Mouse (Mus musculus): ENCODE results near the gene Klf3. TPM values are rescaled to one million over a fixed set of nuclear protein-coding genes. Genes with fewer than 3 reads are reported as not detected.

The Klf3 gene
- polyA plus RNA-seq, 1 experiment from 2014 or later, result 88.0 TPM

DNA sequence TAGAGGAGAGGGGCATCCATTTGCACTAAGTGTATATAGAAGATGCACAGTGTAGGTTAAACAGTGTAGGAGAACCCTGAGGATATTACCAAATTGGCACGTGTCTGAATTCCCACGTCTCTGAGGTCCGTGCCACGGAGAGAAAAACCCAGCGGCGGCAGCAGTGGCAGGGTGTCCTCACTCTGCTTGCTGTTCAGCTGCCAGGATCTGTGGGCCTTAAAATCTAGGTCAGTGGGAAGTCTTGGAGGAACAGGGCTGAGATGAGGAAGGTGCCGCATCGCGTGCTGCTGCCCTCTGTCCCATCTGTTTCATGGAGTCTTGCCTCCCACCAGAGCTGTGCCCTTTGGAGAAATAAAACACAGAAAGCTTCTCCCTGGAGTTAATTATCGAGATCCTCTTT is 16.9 kb downstream of the Klf3 start:
- Histone ChIP-seq H3K4me3 (ENCODE audit: low read depth, low read length) (no peak overlapping the region), H3K4me2 (ENCODE audit: low read length) (no peak overlapping the region), H3K27me3 (replicated peaks; ENCODE audit: control insufficient read depth, insufficient read depth, low read length) (no peaks in the 10 kb centered on the region), H3K4me1 (replicated peaks; ENCODE audit: control insufficient read depth, insufficient read depth, low read length) (peaks cover 18% of the 10 kb centered on the region), H3K27ac (ENCODE audit: low read depth) (no peak overlapping the region), H3K36me3 (ENCODE audit: control insufficient read depth, insufficient read depth, low read length) (peaks cover 86% of the 10 kb centered on the region), H3K9me3 (ENCODE audit: control insufficient read depth, low read length) (no peaks in the 10 kb centered on the region), H3K9ac (ENCODE audit: low read length) (no peak overlapping the region)
- ATAC-seq (replicated peaks; ENCODE audit: low FRiP score, low TSS enrichment, low read depth), result no peak
- 92% methylated on average over 10 of the region's 10 CpGs for WGBS
- peak; percentile 45 for DNase-seq (ENCODE audit: low spot score)

GRCm38 (mm10) chr5:64821294-64821693 is 18.1 kb downstream of the Klf3 start:
- Histone ChIP-seq H3K4me3 (ENCODE audit: low read depth, low read length) (no peak overlapping the region), H3K27ac (ENCODE audit: low read depth) (no peak overlapping the region), H3K4me1 (replicated peaks; ENCODE audit: control insufficient read depth, insufficient read depth, low read length) (peaks cover 10% of the 10 kb centered on the region), H3K9me3 (ENCODE audit: control insufficient read depth, low read length) (no peaks in the 10 kb centered on the region), H3K4me2 (ENCODE audit: low read length) (no peak overlapping the region), H3K36me3 (ENCODE audit: control insufficient read depth, insufficient read depth, low read length) (peaks cover 95% of the 10 kb centered on the region), H3K9ac (ENCODE audit: low read length) (no peak overlapping the region), H3K27me3 (replicated peaks; ENCODE audit: control insufficient read depth, insufficient read depth, low read length) (no peaks in the 10 kb centered on the region)
- 93% methylated on average over 2 of the region's 2 CpGs for WGBS
- no peak for DNase-seq (ENCODE audit: low spot score)
- ATAC-seq (replicated peaks; ENCODE audit: low FRiP score, low TSS enrichment, low read depth), result no peak

- Histone ChIP-seq H3K27ac (ENCODE audit: low read depth) (no peak overlapping the region), H3K4me2 (ENCODE audit: low read length) (no peak overlapping the region), H3K27me3 (replicated peaks; ENCODE audit: control insufficient read depth, insufficient read depth, low read length) (no peaks in the 10 kb centered on the region), H3K9me3 (ENCODE audit: control insufficient read depth, low read length) (no peaks in the 10 kb centered on the region), H3K4me3 (ENCODE audit: low read depth, low read length) (no peak overlapping the region), H3K4me1 (replicated peaks; ENCODE audit: control insufficient read depth, insufficient read depth, low read length) (peaks cover 6% of the 10 kb centered on the region), H3K9ac (ENCODE audit: low read length) (no peak overlapping the region), H3K36me3 (ENCODE audit: control insufficient read depth, insufficient read depth, low read length) (peaks cover 97% of the 10 kb centered on the region)
- ATAC-seq (replicated peaks; ENCODE audit: low FRiP score, low TSS enrichment, low read depth) (no peak), DNase-seq (ENCODE audit: low spot score) (no peak)
- 94% methylated on average over 24 of the region's 24 CpGs for WGBS
These were observed 18.8 kb downstream of the Klf3 start for GRCm38 (mm10) chr5:64821964-64822363.

GRCm38 (mm10) chr5:64823431-64823830 is 20.2 kb downstream of the Klf3 start:
- no peak overlapping the region for H3K9ac ChIP-seq (ENCODE audit: low read length)
- H3K27ac ChIP-seq (ENCODE audit: low read depth), result no peak overlapping the region
- H3K27me3 ChIP-seq (replicated peaks; ENCODE audit: control insufficient read depth, insufficient read depth, low read length), result no peaks in the 10 kb centered on the region
- WGBS, result 96% methylated on average over 11 of the region's 11 CpGs
- ATAC-seq (replicated peaks; ENCODE audit: low FRiP score, low TSS enrichment, low read depth), result no peak
- peaks cover 100% of the 10 kb centered on the region for H3K36me3 ChIP-seq (ENCODE audit: control insufficient read depth, insufficient read depth, low read length)
- no peak overlapping the region for H3K4me2 ChIP-seq (ENCODE audit: low read length)
- no peak overlapping the region for H3K4me3 ChIP-seq (ENCODE audit: low read depth, low read length)
- H3K4me1 ChIP-seq (replicated peaks; ENCODE audit: control insufficient read depth, insufficient read depth, low read length), result no peaks in the 10 kb centered on the region
- peak; percentile 50 for DNase-seq (ENCODE audit: low spot score)
- H3K9me3 ChIP-seq (ENCODE audit: control insufficient read depth, low read length), result no peaks in the 10 kb centered on the region

DNA sequence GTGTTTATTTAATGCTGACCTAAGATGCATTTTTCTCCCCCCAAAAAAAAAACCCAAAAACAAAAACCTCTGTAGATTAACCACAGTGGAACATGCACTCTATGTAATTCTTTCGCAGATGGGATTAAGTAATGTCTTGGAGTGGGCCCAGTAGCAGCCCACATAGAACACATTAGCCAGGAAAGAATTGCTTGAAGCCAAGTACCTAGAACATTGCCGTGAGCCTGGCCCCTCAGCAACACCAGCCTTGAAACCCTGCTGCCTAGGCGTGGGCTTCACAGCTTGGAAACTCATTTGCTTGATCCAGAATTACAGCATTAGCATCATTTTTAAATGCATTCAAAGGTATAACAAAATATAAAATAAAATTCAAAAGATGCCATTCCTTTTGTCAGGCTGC is 21.6 kb downstream of the Klf3 start:
- no peak for ATAC-seq (replicated peaks; ENCODE audit: low FRiP score, low TSS enrichment, low read depth)
- 97% methylated on average over 3 of the region's 3 CpGs for WGBS

GRCm38 (mm10) chr5:64825496-64825895 is 22.3 kb downstream of the Klf3 start:
- Histone ChIP-seq H3K36me3 (ENCODE audit: control insufficient read depth, insufficient read depth, low read length) (peaks cover 100% of the 10 kb centered on the region), H3K4me3 (ENCODE audit: low read depth, low read length) (no peak overlapping the region), H3K9me3 (ENCODE audit: control insufficient read depth, low read length) (no peaks in the 10 kb centered on the region), H3K27ac (ENCODE audit: low read depth) (no peak overlapping the region), H3K9ac (ENCODE audit: low read length) (no peak overlapping the region), H3K27me3 (replicated peaks; ENCODE audit: control insufficient read depth, insufficient read depth, low read length) (no peaks in the 10 kb centered on the region), H3K4me2 (ENCODE audit: low read length) (no peak overlapping the region), H3K4me1 (replicated peaks; ENCODE audit: control insufficient read depth, insufficient read depth, low read length) (no peaks in the 10 kb centered on the region)
- ATAC-seq (replicated peaks; ENCODE audit: low FRiP score, low TSS enrichment, low read depth), result no peak
- WGBS, result 89% methylated on average over 7 of the region's 7 CpGs
- peak; percentile 24 for DNase-seq (ENCODE audit: low spot score)

More for the DNA sequence above, 21.6 kb downstream of the Klf3 start:
- H3K4me2 ChIP-seq (ENCODE audit: low read length), result no peak overlapping the region
- peak; percentile 10 for DNase-seq (ENCODE audit: low spot score)
- H3K9ac ChIP-seq (ENCODE audit: low read length), result no peak overlapping the region
- H3K4me3 ChIP-seq (ENCODE audit: low read depth, low read length), result no peak overlapping the region
- no peaks in the 10 kb centered on the region for H3K27me3 ChIP-seq (replicated peaks; ENCODE audit: control insufficient read depth, insufficient read depth, low read length)
- no peaks in the 10 kb centered on the region for H3K4me1 ChIP-seq (replicated peaks; ENCODE audit: control insufficient read depth, insufficient read depth, low read length)
- no peak overlapping the region for H3K27ac ChIP-seq (ENCODE audit: low read depth)
- peaks cover 100% of the 10 kb centered on the region for H3K36me3 ChIP-seq (ENCODE audit: control insufficient read depth, insufficient read depth, low read length)
- H3K9me3 ChIP-seq (ENCODE audit: control insufficient read depth, low read length), result no peaks in the 10 kb centered on the region

DNA sequence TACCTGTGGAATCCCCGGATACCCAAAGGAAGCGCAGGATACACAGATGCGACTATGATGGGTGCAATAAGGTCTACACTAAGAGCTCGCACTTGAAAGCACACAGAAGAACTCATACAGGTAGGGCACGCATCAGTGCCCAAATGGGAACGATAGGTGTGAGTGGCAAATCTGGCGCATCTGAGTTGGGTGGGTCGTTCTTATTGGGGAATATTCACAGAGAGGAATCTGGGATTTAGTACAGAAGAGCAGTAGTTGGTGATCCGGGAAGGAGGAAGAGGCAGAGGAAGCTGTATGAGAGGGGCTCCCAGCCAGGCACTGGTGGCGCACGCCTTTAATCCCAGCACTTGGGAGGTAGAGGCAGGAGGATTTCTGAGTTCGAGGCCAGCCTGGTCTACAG is 24.0 kb downstream of the Klf3 start:
- no peak overlapping the region for H3K4me2 ChIP-seq (ENCODE audit: low read length)
- no peak overlapping the region for H3K27ac ChIP-seq (ENCODE audit: low read depth)
- H3K36me3 ChIP-seq (ENCODE audit: control insufficient read depth, insufficient read depth, low read length), result peaks cover 95% of the 10 kb centered on the region
- no peak overlapping the region for H3K9ac ChIP-seq (ENCODE audit: low read length)
- no peak overlapping the region for H3K4me3 ChIP-seq (ENCODE audit: low read depth, low read length)
- 98% methylated on average over 12 of the region's 12 CpGs for WGBS
- H3K27me3 ChIP-seq (replicated peaks; ENCODE audit: control insufficient read depth, insufficient read depth, low read length), result no peaks in the 10 kb centered on the region
- DNase-seq (ENCODE audit: low spot score), result peak; percentile 35
- no peaks in the 10 kb centered on the region for H3K9me3 ChIP-seq (ENCODE audit: control insufficient read depth, low read length)
- H3K4me1 ChIP-seq (replicated peaks; ENCODE audit: control insufficient read depth, insufficient read depth, low read length), result no peaks in the 10 kb centered on the region
- ATAC-seq (replicated peaks; ENCODE audit: low FRiP score, low TSS enrichment, low read depth), result no peak

- H3K36me3 ChIP-seq (ENCODE audit: control insufficient read depth, insufficient read depth, low read length), result peaks cover 87% of the 10 kb centered on the region
- ATAC-seq (replicated peaks; ENCODE audit: low FRiP score, low TSS enrichment, low read depth), result no peak
- whole genome bisulfite sequencing, result 79% methylated on average over 9 of the region's 9 CpGs
- H3K4me2 ChIP-seq (ENCODE audit: low read length), result no peak overlapping the region
- peak; percentile 46 for DNase-seq (ENCODE audit: low spot score)
- no peak overlapping the region for H3K4me3 ChIP-seq (ENCODE audit: low read depth, low read length)
- no peaks in the 10 kb centered on the region for H3K27me3 ChIP-seq (replicated peaks; ENCODE audit: control insufficient read depth, insufficient read depth, low read length)
- H3K27ac ChIP-seq (ENCODE audit: low read depth), result no peak overlapping the region
- no peaks in the 10 kb centered on the region for H3K4me1 ChIP-seq (replicated peaks; ENCODE audit: control insufficient read depth, insufficient read depth, low read length)
- no peak overlapping the region for H3K9ac ChIP-seq (ENCODE audit: low read length)
- no peaks in the 10 kb centered on the region for H3K9me3 ChIP-seq (ENCODE audit: control insufficient read depth, low read length)
These were observed 25.1 kb downstream of the Klf3 start for GRCm38 (mm10) chr5:64828314-64828713.

- H3K27me3 ChIP-seq (replicated peaks; ENCODE audit: control insufficient read depth, insufficient read depth, low read length), result no peaks in the 10 kb centered on the region
- H3K4me2 ChIP-seq (ENCODE audit: low read length), result no peak overlapping the region
- 95% methylated on average over 10 of the region's 10 CpGs for WGBS
- no peaks in the 10 kb centered on the region for H3K4me1 ChIP-seq (replicated peaks; ENCODE audit: control insufficient read depth, insufficient read depth, low read length)
- H3K9ac ChIP-seq (ENCODE audit: low read length), result no peak overlapping the region
- no peaks in the 10 kb centered on the region for H3K9me3 ChIP-seq (ENCODE audit: control insufficient read depth, low read length)
- H3K4me3 ChIP-seq (ENCODE audit: low read depth, low read length), result no peak overlapping the region
- H3K27ac ChIP-seq (ENCODE audit: low read depth), result no peak overlapping the region
- ATAC-seq (replicated peaks; ENCODE audit: low FRiP score, low TSS enrichment, low read depth), result no peak
- H3K36me3 ChIP-seq (ENCODE audit: control insufficient read depth, insufficient read depth, low read length), result peaks cover 74% of the 10 kb centered on the region
- peak; percentile 44 for DNase-seq (ENCODE audit: low spot score)
These were observed 26.4 kb downstream of the Klf3 start for GRCm38 (mm10) chr5:64829606-64830005.

Measured in intestine, embryonic 14.5 days (tissue).